Mouse (Mus musculus) CH12.LX (cell line): ENCODE data around the gene Lsm10.

ENCODE experiments used
- MXI1 ChIP-seq: IDR thresholded peaks from 2 replicates; pipeline ENCODE4 v1.6.1; 2011; ENCODE audit warnings: mild to moderate bottlenecking, low read depth, low read length, improper control_type of control experiment
- NELFE ChIP-seq: IDR thresholded peaks from 2 replicates; pipeline ENCODE4 v1.6.1; 2011; ENCODE audit warnings: low read depth, low read length, improper control_type of control experiment
- POLR2AphosphoS2 ChIP-seq: IDR thresholded peaks from 2 replicates; pipeline ENCODE4 v1.6.1; 2011; ENCODE audit warnings: low read depth, low read length, improper control_type of control experiment
- USF2 ChIP-seq: conservative IDR thresholded peaks from 2 replicates; pipeline ENCODE4 v1.6.1; 2011; ENCODE audit warnings: low read depth, low read length, improper control_type of control experiment

- no peak for TF ChIP-seq MXI1
- TF ChIP-seq POLR2AphosphoS2: no peak
- TF ChIP-seq USF2: no peak
- no peak for TF ChIP-seq NELFE
Measured at GRCm38 (mm10) chr4:126145396-126145795, 49.0 kb downstream of the Lsm10 start.
